Mouse (Mus musculus) ES-Bruce4 (cell line): ENCODE measurements around the gene Gas2l3.

Experiments
- CTCF ChIP-seq: IDR thresholded peaks from one replicate; pipeline ENCODE4 v1.8.1; 2011; ENCODE audit warnings: low read depth, low read length
- EP300 ChIP-seq: IDR thresholded peaks from 2 replicates; pipeline ENCODE4 v1.6.1; 2011; ENCODE audit warnings: low read depth, low read length; ENCODE audit not compliant: insufficient read depth
- POLR2A ChIP-seq: IDR thresholded peaks from one replicate; pipeline ENCODE4 v1.8.1; 2011; ENCODE audit warnings: low read length; ENCODE audit not compliant: insufficient read depth

DNA sequence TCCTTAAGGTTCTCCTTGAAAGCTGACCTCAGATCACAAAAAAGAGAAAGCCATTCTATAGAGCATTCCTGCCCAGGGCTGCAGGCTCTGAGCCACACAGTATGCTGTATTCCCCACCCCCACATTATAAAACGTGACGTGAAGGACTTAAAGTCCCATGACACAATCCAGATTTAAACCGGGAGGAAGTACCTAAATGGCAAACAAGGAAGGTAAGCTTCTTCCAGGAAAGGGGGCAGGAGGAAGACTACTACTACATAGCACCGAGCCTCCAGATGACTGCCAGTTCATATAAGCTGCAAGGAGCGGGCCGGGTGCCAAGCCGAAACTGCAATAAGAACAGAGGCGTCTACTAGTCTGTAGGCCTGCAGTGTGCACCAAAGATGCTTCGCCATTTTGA lies 7.8 kb downstream of the Gas2l3 start:
- TF ChIP-seq POLR2A (no peak), CTCF (no peak), EP300 (no peak)
